Mouse (Mus musculus): Measurements from ENCODE around the gene Trub1.

- TF ChIP-seq GATA1 (IDR thresholded peaks at IDR 0.05; ENCODE audit: borderline replicate concordance, low read length) (no peak), FLI1 (IDR thresholded peaks at IDR 0.05; ENCODE audit: low read length) (no peak)
Observed at GRCm38 (mm10) chr19:57426841-57427240, 25.9 kb upstream of the Trub1 start.

Measured in megakaryocyte, embryonic 14.5 days (primary cell).